Mouse (Mus musculus) CD4-positive, CD25-positive, alpha-beta regulatory T cell (primary cell): ENCODE data around the gene Olfr482. TPM values are rescaled to one million over a fixed set of nuclear protein-coding genes. Genes with fewer than 3 reads are reported as not detected.

ENCODE experiments used
- polyA plus RNA-seq: library from polyadenylated mRNA; unstranded; fragments of 100-300 nt; shearing (Covaris generic); gene quantifications from one replicate; pipeline ENCODE4 v1.2.1, GENCODE M21; 2017

Olfr482 gene
- polyA plus RNA-seq = not detected

DNA sequence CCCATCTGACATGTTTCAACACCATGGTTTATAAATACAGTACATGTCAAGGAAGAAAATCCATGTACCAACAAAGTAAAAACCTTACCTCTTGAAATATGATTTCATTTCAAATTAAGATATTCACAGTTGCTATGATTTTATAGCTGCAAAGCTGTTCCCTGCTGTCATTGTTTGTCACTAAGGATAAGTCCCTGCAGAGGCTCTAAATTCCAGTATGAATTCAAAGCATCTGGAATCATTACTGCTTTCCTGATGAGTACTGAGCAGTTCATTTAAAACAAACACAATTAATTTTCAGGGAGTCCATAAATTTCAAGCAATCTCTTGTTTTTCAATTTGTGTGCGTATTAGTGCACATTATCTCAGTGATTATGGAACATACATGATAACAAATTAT lies at the start of gene Olfr482:
Gene Olfr482 (minus strand): TSS at position 101 of the 400 bp plus-strand sequence.

DNA sequence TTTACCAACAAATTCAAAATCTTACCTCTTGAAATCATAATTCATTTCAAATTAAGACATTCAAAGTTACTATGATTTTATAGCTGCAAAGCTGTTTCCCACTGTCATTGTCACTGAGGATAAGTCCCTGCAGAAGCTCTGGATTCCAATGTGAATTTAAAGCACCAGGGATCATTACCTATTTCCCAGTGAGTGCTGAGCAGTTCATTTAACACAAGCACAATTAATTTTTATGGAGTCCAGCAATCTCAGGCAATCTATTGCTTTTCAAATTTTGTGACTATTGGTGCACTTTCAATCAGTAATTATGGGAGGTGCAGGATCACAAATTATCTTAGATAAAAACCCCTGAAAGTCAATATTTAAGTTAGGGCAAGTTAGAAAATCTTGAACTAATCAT lies 30.0 kb upstream of the Olfr482 start, which contains the start of gene Olfr484:
Gene Olfr484 (minus strand): TSS at position 101 of the 400 bp plus-strand sequence.

DNA sequence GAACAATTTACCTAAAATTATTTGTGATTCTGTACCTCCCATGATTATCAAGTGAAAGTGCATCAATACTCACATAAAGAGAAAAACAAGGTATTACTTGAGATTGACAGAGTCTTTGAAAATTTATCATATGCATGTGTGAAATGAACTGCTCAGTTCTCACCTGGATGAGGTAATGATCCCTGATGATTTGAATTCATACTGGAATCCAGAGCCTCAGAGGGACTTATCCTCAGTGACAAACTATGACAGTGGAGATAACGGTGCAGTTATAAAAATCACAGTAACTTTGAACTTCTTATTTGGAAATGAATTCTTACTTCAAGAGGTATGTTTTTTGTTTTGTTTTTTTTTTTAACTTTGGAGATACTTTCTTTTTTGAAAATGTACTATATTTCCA lies 3.2 kb upstream of the Olfr482 start, which contains the start of gene Olfr483:
Gene Olfr483 (plus strand): TSS at position 301 of the 400 bp plus-strand sequence.

DNA sequence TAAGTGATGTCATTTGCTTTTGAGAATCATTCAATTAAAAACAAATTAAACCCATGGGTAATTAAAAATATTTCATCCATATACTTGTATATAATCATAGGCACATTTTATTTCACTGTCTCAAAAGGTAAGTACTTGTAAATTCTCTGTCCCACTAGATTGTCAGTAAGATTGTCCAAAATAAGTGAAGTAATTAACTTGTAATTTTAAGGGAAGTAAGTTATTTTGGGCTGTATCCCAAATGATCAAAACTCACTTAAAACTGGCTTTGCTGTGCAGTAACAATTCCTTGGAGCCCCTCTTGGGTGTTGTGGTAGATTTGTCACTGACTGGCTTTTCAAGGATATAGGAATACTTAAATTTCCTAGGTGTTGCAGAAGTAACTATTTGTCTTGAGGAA lies 17.8 kb downstream of the Olfr482 start, which contains the start of gene Olfr481:
Gene Olfr481 (plus strand): TSS at position 301 of the 400 bp plus-strand sequence.

DNA sequence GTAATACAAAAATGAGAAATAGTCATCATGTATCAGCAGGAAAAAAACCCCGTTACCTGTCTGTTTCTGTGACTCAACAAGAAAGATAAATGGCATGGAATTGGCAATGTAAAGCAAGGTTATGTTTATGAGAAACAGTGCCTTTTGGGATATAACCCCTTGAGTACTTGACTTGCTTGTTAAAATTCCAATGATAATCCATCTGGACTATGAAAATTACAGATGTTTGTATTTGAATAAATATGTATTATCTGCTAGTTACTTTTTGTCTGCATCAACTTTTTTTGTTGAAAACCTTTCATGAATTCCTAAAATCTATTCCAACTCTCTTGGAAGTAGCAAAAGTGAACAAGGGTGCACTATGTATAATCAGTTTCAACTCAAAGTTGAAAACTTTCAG lies 30.1 kb downstream of the Olfr482 start, which contains the start of gene Olfr480:
Gene Olfr480 (minus strand): TSS at position 101 of the 400 bp plus-strand sequence.

DNA sequence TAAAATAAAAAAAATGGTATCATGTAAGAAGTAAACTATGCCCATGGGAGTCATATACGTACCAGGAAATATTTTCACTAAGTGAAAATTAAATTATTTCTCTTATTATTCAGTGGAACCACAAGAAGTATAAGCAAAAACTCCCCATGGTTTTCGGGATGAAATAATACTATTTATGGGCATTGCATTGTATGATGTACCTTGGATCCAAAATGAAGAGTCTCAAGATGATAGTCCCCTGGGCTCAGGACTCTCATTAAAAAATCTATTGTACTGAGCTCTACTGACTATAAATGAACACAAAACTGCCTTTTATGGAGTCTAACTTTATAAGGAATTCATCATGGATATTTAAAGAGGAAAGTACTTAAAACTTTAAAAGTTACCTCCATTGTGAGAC lies 47.0 kb downstream of the Olfr482 start, which contains the start of gene Olfr479:
Gene Olfr479 (plus strand): TSS at position 301 of the 400 bp plus-strand sequence.

Other genes starting within 250 kb of the Olfr482 start
- gene Olfr472, start 199.7 kb downstream of the Olfr482 start, polyA plus RNA-seq = 0.06 TPM
- gene Olfr473, start 167.1 kb downstream of the Olfr482 start, polyA plus RNA-seq = not detected
- gene Olfr474, start 142.9 kb downstream of the Olfr482 start, polyA plus RNA-seq = not detected
- not detected for gene Olfr476, start 132.8 kb downstream of the Olfr482 start, polyA plus RNA-seq
- not detected for gene Olfr477, start 110.9 kb downstream of the Olfr482 start, polyA plus RNA-seq
- gene Olfr478, start 63.6 kb downstream of the Olfr482 start, polyA plus RNA-seq = not detected
- gene Olfr479, start 46.9 kb downstream of the Olfr482 start, polyA plus RNA-seq = not detected
- gene Olfr480, start 30.2 kb downstream of the Olfr482 start, polyA plus RNA-seq = not detected
- gene Olfr481, start 17.7 kb downstream of the Olfr482 start, polyA plus RNA-seq = 0.12 TPM
- gene Olfr483, start 3.3 kb upstream of the Olfr482 start, polyA plus RNA-seq = not detected
- gene Olfr484, start 29.9 kb upstream of the Olfr482 start, polyA plus RNA-seq = 0.04 TPM
- not detected for gene Olfr485, start 62.3 kb upstream of the Olfr482 start, polyA plus RNA-seq
- gene Olfr486, start 75.2 kb upstream of the Olfr482 start, polyA plus RNA-seq = not detected
- gene Olfr487, start 117.0 kb upstream of the Olfr482 start, polyA plus RNA-seq = not detected
- gene Olfr488, start 160.8 kb upstream of the Olfr482 start, polyA plus RNA-seq = not detected
- gene Olfr490, start 191.3 kb upstream of the Olfr482 start, polyA plus RNA-seq = not detected
- not detected for gene Olfr491, start 215.9 kb upstream of the Olfr482 start, polyA plus RNA-seq
- not detected for gene Olfr492, start 226.1 kb upstream of the Olfr482 start, polyA plus RNA-seq
- not detected for gene Olfr493, start 249.4 kb upstream of the Olfr482 start, polyA plus RNA-seq